Comparison of ENCODE assay signal across 8 mouse cellular contexts in the genomic region with DNA sequence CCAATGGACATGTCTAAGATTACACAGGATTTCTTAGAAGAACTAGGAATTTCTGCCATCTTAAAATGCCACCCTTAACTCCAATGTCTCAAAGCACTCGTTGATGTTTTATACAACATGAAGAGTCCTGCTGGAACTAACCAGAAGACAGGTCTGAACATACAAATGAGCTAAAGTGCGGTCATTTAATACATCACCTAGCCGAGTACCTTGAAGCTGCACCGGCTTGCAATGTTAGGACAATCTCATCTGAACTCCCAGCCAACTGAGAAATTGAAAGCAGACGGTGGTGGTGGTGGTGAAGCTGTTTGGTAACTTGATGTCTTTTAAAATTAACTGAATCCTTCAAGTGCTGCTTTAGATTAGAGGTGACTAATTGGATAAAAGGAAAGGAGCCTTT. TPM values are rescaled to one million over a fixed set of nuclear protein-coding genes. Genes with fewer than 3 reads are reported as not detected.
A peak's percentile ranks its signal among the peaks of the same experiment; 100 is the strongest.
DNase-seq lines count a peak whose midpoint lies in the region; ATAC-seq and TF ChIP-seq lines count a peak whose summit lies in the region.

No protein-coding gene starts in this region.

- H3K27me3 ChIP-seq in heart, embryonic 10.5 days (ENCODE audit: insufficient read depth, poor library complexity, severe bottlenecking) = no peaks in the 10 kb centered on the region
- H3K27me3 ChIP-seq in MEL (ENCODE audit: control insufficient read depth in 1 of 2, insufficient read depth in 2 of 2, low read length in 2 of 2) = no peaks in the 10 kb centered on the region; a peak in 1 of 4 replicates
- H3K27me3 ChIP-seq in hindbrain, embryonic 11.5 days (ENCODE audit: control insufficient read depth, insufficient read depth, low read length) = no peaks in the 10 kb centered on the region
- H3K27me3 ChIP-seq in megakaryocyte, embryonic 14.5 days (replicated peaks) = no peaks in the 10 kb centered on the region

- H3K9ac ChIP-seq in MEL (ENCODE audit: control insufficient read depth, low read depth, low read length, poor library complexity, severe bottlenecking) = peak overlapping the region; percentile 74
- H3K9ac ChIP-seq in hindbrain, embryonic 11.5 days (ENCODE audit: low read depth, low read length) = no peak overlapping the region

- no peaks in the 10 kb centered on the region for H3K9me3 ChIP-seq in heart, embryonic 10.5 days
- H3K9me3 ChIP-seq in MEL (replicated peaks; ENCODE audit: insufficient read depth, low read length) = no peaks in the 10 kb centered on the region
- H3K9me3 ChIP-seq in hindbrain, embryonic 11.5 days (ENCODE audit: control insufficient read depth, low read length) = no peaks in the 10 kb centered on the region
- H3K9me3 ChIP-seq in megakaryocyte, embryonic 14.5 days = no peaks in the 10 kb centered on the region

- TF ChIP-seq RAD21 in MEL (IDR thresholded peaks at IDR 0.05; ENCODE audit: low read depth, low read length) = no peak

- H3K4me1 ChIP-seq in heart, embryonic 10.5 days = peaks cover 19% of the 10 kb centered on the region
- peaks cover 0 to 3% of the 10 kb centered on the region in 2 experiments; a peak in 2 of 4 replicates for H3K4me1 ChIP-seq in MEL (ENCODE audit: control insufficient read depth in 1 of 2, insufficient read depth in 2 of 2, low read length in 2 of 2)
- no peaks in the 10 kb centered on the region for H3K4me1 ChIP-seq in hindbrain, embryonic 11.5 days (replicated peaks; ENCODE audit: control insufficient read depth, insufficient read depth, low read length)
- H3K4me1 ChIP-seq in megakaryocyte, embryonic 14.5 days = peaks cover 33% of the 10 kb centered on the region

- no peak for TF ChIP-seq POLR2A in MEL (IDR thresholded peaks at IDR 0.05; ENCODE audit: control insufficient read depth in 1 of 2, insufficient read depth in 1 of 2, low read depth in 1 of 2, low read length in 2 of 2, poor library complexity in 1 of 2)

- intact Hi-C loops in left cerebral cortex, postnatal 10 days (cut with DNase I) = no loop called here

- H3K4me3 ChIP-seq in heart, embryonic 10.5 days = peak overlapping the region; percentile 79
- H3K4me3 ChIP-seq in MEL (ENCODE audit: control insufficient read depth in 1 of 2, insufficient read depth in 1 of 2, low read depth in 2 of 2, low read length in 2 of 2) = peak overlapping the region; percentile 92 to 94
- H3K4me3 ChIP-seq in hindbrain, embryonic 11.5 days (ENCODE audit: low read depth, low read length) = peak overlapping the region; percentile 70; the same call in 1 of the 2 replicates
- H3K4me3 ChIP-seq in megakaryocyte, embryonic 14.5 days (replicated peaks) = peak overlapping the region; percentile 96

- H3K36me3 ChIP-seq in heart, embryonic 10.5 days = no peaks in the 10 kb centered on the region
- H3K36me3 ChIP-seq in MEL (ENCODE audit: control insufficient read depth in 1 of 2, insufficient read depth in 2 of 2, low read length in 2 of 2) = peaks cover 0 to 2% of the 10 kb centered on the region in 2 experiments; a peak in 2 of 4 replicates
- no peaks in the 10 kb centered on the region for H3K36me3 ChIP-seq in hindbrain, embryonic 11.5 days (ENCODE audit: control insufficient read depth, insufficient read depth, low read length)
- no peaks in the 10 kb centered on the region for H3K36me3 ChIP-seq in megakaryocyte, embryonic 14.5 days (replicated peaks; ENCODE audit: low read length)

- no peak for ATAC-seq in hindbrain, embryonic 11.5 days (ENCODE audit: low FRiP score)

- peaks cover 4% of the 10 kb centered on the region for H3K79me2 ChIP-seq in MEL (ENCODE audit: control insufficient read depth, insufficient read depth, low read length, poor library complexity)

- peak overlapping the region; percentile 85 for H3K4me2 ChIP-seq in hindbrain, embryonic 11.5 days (replicated peaks; ENCODE audit: low read depth, low read length)

- DNase-seq in heart, embryonic 10.5 days (ENCODE audit: low spot score) = no peak
- no peak for DNase-seq in heart, postnatal 4 days
- DNase-seq in MEL (ENCODE audit: low read depth, low spot score) = peak; percentile 40
- no peak for DNase-seq in hindbrain, embryonic 11.5 days (ENCODE audit: low spot score)
- no peak for DNase-seq in left cerebral cortex, adult 11 months (ENCODE audit: low spot score)
- DNase-seq in left cerebral cortex, postnatal 10 days (ENCODE audit: extremely low spot score in 1 of 2, low spot score in 2 of 2) = no peak
- no peak for DNase-seq in layer of hippocampus, postnatal 25 days (ENCODE audit: extremely low spot score in 1 of 2, low spot score in 1 of 2)

- TF ChIP-seq CTCF in MEL (IDR thresholded peaks at IDR 0.05 in 2 of 3, conservative IDR thresholded peaks at IDR 0.05 in 1 of 3; ENCODE audit: control insufficient read depth in 1 of 3, insufficient read depth in 1 of 3, low read depth in 2 of 3, low read length in 3 of 3, poor library complexity in 1 of 3, severe bottlenecking in 1 of 3) = no peak

- 56% methylated on average over 5 of the region's 5 CpGs for WGBS in heart, embryonic 10.5 days
- 50% methylated on average over 5 of the region's 5 CpGs for WGBS in hindbrain, embryonic 11.5 days

- no peak for TF ChIP-seq EP300 in MEL (IDR thresholded peaks at IDR 0.05; ENCODE audit: low read depth in 1 of 2, low read length in 2 of 2)

- H3K27ac ChIP-seq in heart, embryonic 10.5 days = 0 out of 2 replicates have a peak overlapping the region, but pooled peaks have one; percentile 70
- no peak overlapping the region for H3K27ac ChIP-seq in MEL (ENCODE audit: control insufficient read depth, low read depth, low read length)
- no peak overlapping the region for H3K27ac ChIP-seq in hindbrain, embryonic 11.5 days (ENCODE audit: low read depth, low read length)

TF ChIP-seq in MEL, 35 proteins besides CTCF, POLR2A, EP300 and RAD21:
- TF ChIP-seq CHD1 (IDR thresholded peaks at IDR 0.05; ENCODE audit: low read depth, low read length) = no peak
- no peak for TF ChIP-seq MAFK (IDR thresholded peaks at IDR 0.05; ENCODE audit: borderline replicate concordance, low read depth, low read length)
- TF ChIP-seq MYC (IDR thresholded peaks at IDR 0.05; ENCODE audit: low read depth, low read length) = no peak
- no peak for TF ChIP-seq MAZ (IDR thresholded peaks at IDR 0.05; ENCODE audit: low read depth, low read length)
TF ChIP-seq in MEL: peak in this region for 0.

RNA-seq across cellular contexts. Expression of a gene that starts 0.8 kb away (rescaled TPM):
- polyA plus RNA-seq in heart, embryonic 10.5 days (2016; fragmentation: Nextera tagmentation; extraction: Ambion mirVana) = 10.7 and 17.9 TPM in 2 replicates
- total RNA-seq in heart, postnatal 4 days (2021) = 10 to 100 TPM; 43.5 to 50.1 TPM
- total RNA-seq in MEL (2012; rRNA removed) = 2.1 TPM in 2 replicates
- polyA plus RNA-seq in MEL (2012; ENCODE audit: insufficient read depth in 1 of 2, insufficient read length in 2 of 2, low read depth in 1 of 2, low replicate concordance in 2 of 2, missing spikeins in 1 of 2) = 1 to 10 TPM in 1 of 2 experiments, not detected in 1; 1.8 TPM
- 1.2 and 1.3 TPM in 2 replicates for polyA plus RNA-seq in hindbrain, embryonic 11.5 days (2014; fragmentation: Nextera tagmentation; extraction: Ambion mirVana)
- 1.6 TPM in 1 of 2 replicates, not detected in the other for polyA plus RNA-seq in megakaryocyte, embryonic 14.5 days (2012; ENCODE audit: insufficient read depth, low replicate concordance)
- total RNA-seq in left cerebral cortex, postnatal 10 days (2021) = 1 to 10 TPM; 3.2 to 3.6 TPM
- total RNA-seq in layer of hippocampus, postnatal 25 days (2021) = 1 to 10 TPM; 6.5 to 6.9 TPM

Comparison
In these comparisons a context has a peak if more than half of its experiments do, and no peak if none do; other contexts are left out.
1. RNA of a gene that starts 0.8 kb away (total RNA-seq): 43.5 to 50.1 TPM in heart, postnatal 4 days; 6.5 to 6.9 TPM in layer of hippocampus, postnatal 25 days, 3.2 to 3.6 TPM in left cerebral cortex, postnatal 10 days and 2.1 TPM in MEL; every median in the first group is over 4 times any median in the second.
2. Peak in every context shown above with its lines, with median percentiles within 50 percentile points of each other: H3K4me3 ChIP-seq.